Mouse (Mus musculus): ENCODE data around the gene Chrne. TPM values are rescaled to one million over a fixed set of nuclear protein-coding genes. Genes with fewer than 3 reads are reported as not detected.
"Not testable (repeated sequence)": the region's sequence is repeated elsewhere in the genome, so short reads cannot be mapped to it uniquely, and the experiment has no call there.

Gene Chrne
- polyA plus RNA-seq, 1 experiment from 2014 or later: not detected

- no peak for ATAC-seq (replicated peaks; ENCODE audit: insufficient number of reproducible peaks, low FRiP score, low TSS enrichment, low read depth)
- 79% methylated on average over 6 of the region's 6 CpGs for WGBS
- no peak for DNase-seq (ENCODE audit: low spot score)
- Histone ChIP-seq H3K36me3 (replicated peaks; ENCODE audit: control insufficient read depth, insufficient read depth, low read depth, low read length) (no peaks in the 10 kb centered on the region), H3K9me3 (replicated peaks; ENCODE audit: control insufficient read depth, low read length) (no peaks in the 10 kb centered on the region), H3K9ac (replicated peaks; ENCODE audit: low read length) (no peak overlapping the region), H3K4me2 (ENCODE audit: low read depth, low read length) (no peak overlapping the region), H3K27me3 (ENCODE audit: control insufficient read depth, insufficient read depth, low read length) (no peaks in the 10 kb centered on the region), H3K27ac (replicated peaks; ENCODE audit: low read depth, low read length) (no peak overlapping the region), H3K4me1 (ENCODE audit: control insufficient read depth, insufficient read depth, low read length) (no peaks in the 10 kb centered on the region), H3K4me3 (ENCODE audit: low read depth, low read length) (no peak overlapping the region)
Observed at GRCm38 (mm10) chr11:70573872-70574271, 45.1 kb downstream of the Chrne start.

DNA sequence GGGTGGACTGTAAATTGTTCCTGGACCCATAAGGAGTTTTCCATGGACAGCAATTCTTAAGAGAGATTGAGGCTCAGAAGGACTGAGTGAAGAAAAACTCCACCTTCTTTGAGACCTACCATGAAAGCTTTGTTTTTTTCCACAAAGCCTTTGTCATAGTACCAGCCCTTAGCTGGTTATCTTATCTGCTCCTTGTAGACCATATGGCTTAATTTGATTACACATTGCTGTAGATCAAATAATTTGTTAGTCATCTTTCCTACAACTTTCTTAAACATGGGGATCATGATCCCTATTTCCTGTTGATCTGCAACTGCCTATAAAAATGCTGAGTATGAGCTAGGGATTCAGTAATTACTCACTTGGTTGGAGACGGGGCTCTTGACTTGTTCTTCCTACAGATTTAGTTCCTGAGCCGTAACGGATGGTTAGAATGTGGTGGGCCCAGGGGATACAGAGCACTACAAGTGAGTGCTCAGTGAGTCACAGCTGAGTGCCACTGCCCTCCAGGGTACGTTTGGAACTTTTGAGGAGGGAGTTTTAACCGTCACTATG lies 46.6 kb downstream of the Chrne start:
- DNase-seq (ENCODE audit: low spot score) (no peak), ATAC-seq (replicated peaks; ENCODE audit: insufficient number of reproducible peaks, low FRiP score, low TSS enrichment, low read depth) (no peak)
- H3K9ac ChIP-seq (replicated peaks; ENCODE audit: low read length): no peak overlapping the region
- no peaks in the 10 kb centered on the region for H3K4me1 ChIP-seq (ENCODE audit: control insufficient read depth, insufficient read depth, low read length)
- WGBS: 51% methylated on average over 5 of the region's 5 CpGs
- H3K9me3 ChIP-seq (replicated peaks; ENCODE audit: control insufficient read depth, low read length): no peaks in the 10 kb centered on the region
- H3K27me3 ChIP-seq (ENCODE audit: control insufficient read depth, insufficient read depth, low read length): no peaks in the 10 kb centered on the region
- no peak overlapping the region for H3K4me2 ChIP-seq (ENCODE audit: low read depth, low read length)
- H3K36me3 ChIP-seq (replicated peaks; ENCODE audit: control insufficient read depth, insufficient read depth, low read depth, low read length): no peaks in the 10 kb centered on the region
- H3K27ac ChIP-seq (replicated peaks; ENCODE audit: low read depth, low read length): no peak overlapping the region
- no peak overlapping the region for H3K4me3 ChIP-seq (ENCODE audit: low read depth, low read length)

DNA sequence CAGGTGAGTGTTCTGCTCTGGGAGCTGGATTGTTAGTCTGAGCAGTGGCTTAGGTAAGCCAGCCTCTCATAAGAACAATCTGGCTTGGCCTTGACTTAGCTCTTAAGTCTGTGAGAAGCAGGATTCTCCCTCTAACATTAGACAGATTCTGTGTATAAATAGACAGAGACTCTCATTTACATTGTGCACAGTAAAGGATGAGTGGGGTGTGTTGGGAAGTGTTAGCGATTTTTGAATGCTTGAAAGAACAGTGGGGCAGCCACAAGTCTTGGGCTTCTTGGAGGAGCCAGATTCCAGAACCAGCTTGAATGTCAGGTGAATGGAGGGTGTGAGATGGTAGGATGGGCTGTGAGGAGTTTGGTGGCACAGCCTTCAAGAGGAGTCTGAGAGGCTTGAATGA lies 47.4 kb downstream of the Chrne start:
- DNase-seq (ENCODE audit: low spot score): no peak
- no peak overlapping the region for H3K9ac ChIP-seq (replicated peaks; ENCODE audit: low read length)
- no peaks in the 10 kb centered on the region for H3K4me1 ChIP-seq (ENCODE audit: control insufficient read depth, insufficient read depth, low read length)
- no peak overlapping the region for H3K4me2 ChIP-seq (ENCODE audit: low read depth, low read length)
- no peaks in the 10 kb centered on the region for H3K36me3 ChIP-seq (replicated peaks; ENCODE audit: control insufficient read depth, insufficient read depth, low read depth, low read length)
- no peak overlapping the region for H3K27ac ChIP-seq (replicated peaks; ENCODE audit: low read depth, low read length)
- H3K4me3 ChIP-seq (ENCODE audit: low read depth, low read length): no peak overlapping the region
- H3K27me3 ChIP-seq (ENCODE audit: control insufficient read depth, insufficient read depth, low read length): no peaks in the 10 kb centered on the region
- no peak for ATAC-seq (replicated peaks; ENCODE audit: insufficient number of reproducible peaks, low FRiP score, low TSS enrichment, low read depth)
- H3K9me3 ChIP-seq (replicated peaks; ENCODE audit: control insufficient read depth, low read length): no peaks in the 10 kb centered on the region
- 92% methylated on average over 1 of the region's 1 CpGs for WGBS

- not testable (repeated sequence) for H3K9me3 ChIP-seq (replicated peaks; ENCODE audit: control insufficient read depth, low read length); ATAC-seq (replicated peaks; ENCODE audit: insufficient number of reproducible peaks, low FRiP score, low TSS enrichment, low read depth); H3K4me3 ChIP-seq (ENCODE audit: low read depth, low read length); H3K36me3 ChIP-seq (replicated peaks; ENCODE audit: control insufficient read depth, insufficient read depth, low read depth, low read length); DNase-seq (ENCODE audit: low spot score); H3K27ac ChIP-seq (replicated peaks; ENCODE audit: low read depth, low read length); H3K9ac ChIP-seq (replicated peaks; ENCODE audit: low read length); H3K4me2 ChIP-seq (ENCODE audit: low read depth, low read length); H3K4me1 ChIP-seq (ENCODE audit: control insufficient read depth, insufficient read depth, low read length); H3K27me3 ChIP-seq (ENCODE audit: control insufficient read depth, insufficient read depth, low read length)
- WGBS: 85% methylated on average over 1 of the region's 1 CpGs
Observed at GRCm38 (mm10) chr11:70570614-70571013, 48.4 kb downstream of the Chrne start.

GRCm38 (mm10) chr11:70566586-70566985 lies 52.4 kb downstream of the Chrne start:
- no peak overlapping the region for H3K9ac ChIP-seq (replicated peaks; ENCODE audit: low read length)
- no peak for DNase-seq (ENCODE audit: low spot score)
- H3K4me1 ChIP-seq (ENCODE audit: control insufficient read depth, insufficient read depth, low read length): peaks cover 6% of the 10 kb centered on the region
- H3K9me3 ChIP-seq (replicated peaks; ENCODE audit: control insufficient read depth, low read length): no peaks in the 10 kb centered on the region
- no peaks in the 10 kb centered on the region for H3K36me3 ChIP-seq (replicated peaks; ENCODE audit: control insufficient read depth, insufficient read depth, low read depth, low read length)
- 80% methylated on average over 7 of the region's 7 CpGs for WGBS
- no peak overlapping the region for H3K4me3 ChIP-seq (ENCODE audit: low read depth, low read length)
- H3K4me2 ChIP-seq (ENCODE audit: low read depth, low read length): no peak overlapping the region
- no peaks in the 10 kb centered on the region for H3K27me3 ChIP-seq (ENCODE audit: control insufficient read depth, insufficient read depth, low read length)
- ATAC-seq (replicated peaks; ENCODE audit: insufficient number of reproducible peaks, low FRiP score, low TSS enrichment, low read depth): no peak
- no peak overlapping the region for H3K27ac ChIP-seq (replicated peaks; ENCODE audit: low read depth, low read length)

Other genes starting within 250 kb of the Chrne start
- gene Pelp1, start 209.2 kb downstream of the Chrne start, polyA plus RNA-seq (2014; fragmentation: Nextera tagmentation; extraction: Ambion mirVana): 34.9 and 39.4 TPM in 2 replicates
- gene Arrb2, start 186.6 kb downstream of the Chrne start, polyA plus RNA-seq (2014; fragmentation: Nextera tagmentation; extraction: Ambion mirVana): 21.4 and 24.1 TPM in 2 replicates
- 38.7 and 46.9 TPM in 2 replicates for gene Med11, start 167.3 kb downstream of the Chrne start, polyA plus RNA-seq (2014; fragmentation: Nextera tagmentation; extraction: Ambion mirVana)
- 0.18 and 0.26 TPM in 2 replicates for gene Zmynd15, start 159.8 kb downstream of the Chrne start, polyA plus RNA-seq (2014; fragmentation: Nextera tagmentation; extraction: Ambion mirVana)
- gene Cxcl16, start 159.2 kb downstream of the Chrne start, polyA plus RNA-seq (2014; fragmentation: Nextera tagmentation; extraction: Ambion mirVana): 0.81 and 0.91 TPM in 2 replicates
- 0.36 TPM in 1 of 2 replicates, not detected in the other for gene Tm4sf5, start 114.0 kb downstream of the Chrne start, polyA plus RNA-seq (2014; fragmentation: Nextera tagmentation; extraction: Ambion mirVana)
- gene Vmo1, start 104.6 kb downstream of the Chrne start, polyA plus RNA-seq (2014; fragmentation: Nextera tagmentation; extraction: Ambion mirVana): 0.45 TPM in 1 of 2 replicates, not detected in the other
- gene Gltpd2, start 100.0 kb downstream of the Chrne start, polyA plus RNA-seq (2014; fragmentation: Nextera tagmentation; extraction: Ambion mirVana): 0.46 TPM in 1 of 2 replicates, not detected in the other
- gene Psmb6, start 93.8 kb downstream of the Chrne start, polyA plus RNA-seq (2014; fragmentation: Nextera tagmentation; extraction: Ambion mirVana): 827 and 878 TPM in 2 replicates
- gene Gm40193, start 86.3 kb downstream of the Chrne start, polyA plus RNA-seq (2014; fragmentation: Nextera tagmentation; extraction: Ambion mirVana): not detected in 2 replicates
- 1.6 and 2.2 TPM in 2 replicates for gene Pld2, start 79.2 kb downstream of the Chrne start, polyA plus RNA-seq (2014; fragmentation: Nextera tagmentation; extraction: Ambion mirVana)
- 12.6 and 13.7 TPM in 2 replicates for gene Mink1, start 56.3 kb downstream of the Chrne start, polyA plus RNA-seq (2014; fragmentation: Nextera tagmentation; extraction: Ambion mirVana)
- not detected in 2 replicates for gene 4930544D05Rik, start 3.4 kb downstream of the Chrne start, polyA plus RNA-seq (2014; fragmentation: Nextera tagmentation; extraction: Ambion mirVana)
- 0.93 and 1.3 TPM in 2 replicates for gene Gp1ba, start 19.9 kb upstream of the Chrne start, polyA plus RNA-seq (2014; fragmentation: Nextera tagmentation; extraction: Ambion mirVana)
- gene Rnf167, start 28.0 kb upstream of the Chrne start, polyA plus RNA-seq (2014; fragmentation: Nextera tagmentation; extraction: Ambion mirVana): 81.9 and 92.8 TPM in 2 replicates
- 144 and 150 TPM in 2 replicates for gene Slc25a11, start 28.3 kb upstream of the Chrne start, polyA plus RNA-seq (2014; fragmentation: Nextera tagmentation; extraction: Ambion mirVana)
- 1,669 and 1,679 TPM in 2 replicates for gene Pfn1, start 35.4 kb upstream of the Chrne start, polyA plus RNA-seq (2014; fragmentation: Nextera tagmentation; extraction: Ambion mirVana)
- 30.7 and 40.4 TPM in 2 replicates for gene Eno3, start 38.0 kb upstream of the Chrne start, polyA plus RNA-seq (2014; fragmentation: Nextera tagmentation; extraction: Ambion mirVana)
- 107 and 118 TPM in 2 replicates for gene Spag7, start 50.2 kb upstream of the Chrne start, polyA plus RNA-seq (2014; fragmentation: Nextera tagmentation; extraction: Ambion mirVana)
- gene Camta2, start 68.9 kb upstream of the Chrne start, polyA plus RNA-seq (2014; fragmentation: Nextera tagmentation; extraction: Ambion mirVana): 4.4 and 7.3 TPM in 2 replicates
- 0.73 and 0.82 TPM in 2 replicates for gene Inca1, start 80.9 kb upstream of the Chrne start, polyA plus RNA-seq (2014; fragmentation: Nextera tagmentation; extraction: Ambion mirVana)
- gene Kif1c, start 81.3 kb upstream of the Chrne start, polyA plus RNA-seq (2014; fragmentation: Nextera tagmentation; extraction: Ambion mirVana): 7.5 and 8.3 TPM in 2 replicates
- 6.7 and 7.3 TPM in 2 replicates for gene Zfp3, start 145.0 kb upstream of the Chrne start, polyA plus RNA-seq (2014; fragmentation: Nextera tagmentation; extraction: Ambion mirVana)
- not detected in 2 replicates for gene Scimp, start 193.4 kb upstream of the Chrne start, polyA plus RNA-seq (2014; fragmentation: Nextera tagmentation; extraction: Ambion mirVana)
- 36.2 and 36.6 TPM in 2 replicates for gene Rabep1, start 225.6 kb upstream of the Chrne start, polyA plus RNA-seq (2014; fragmentation: Nextera tagmentation; extraction: Ambion mirVana)

Data from embryonic facial prominence, embryonic 11.5 days (tissue).